Mouse (Mus musculus): ENCODE measurements around the gene Smarca2. TPM values are rescaled to one million over a fixed set of nuclear protein-coding genes. Genes with fewer than 3 reads are reported as not detected.

The Smarca2 gene
- polyA plus RNA-seq, 2 experiments = 72.2 to 104 TPM

- no peaks in the 10 kb centered on the region for H3K27me3 ChIP-seq (ENCODE audit: control insufficient read depth, insufficient read depth, low read length)
- 66% methylated on average over 5 of the region's 5 CpGs for WGBS
- no peak for ATAC-seq (ENCODE audit: low FRiP score, low read depth)
- DNase-seq (ENCODE audit: low spot score) = no peak
- no peaks in the 10 kb centered on the region for H3K9me3 ChIP-seq (ENCODE audit: control insufficient read depth, low read length)
- peaks cover 53% of the 10 kb centered on the region for H3K36me3 ChIP-seq (ENCODE audit: control insufficient read depth, insufficient read depth, low read length)
- no peak overlapping the region for H3K4me3 ChIP-seq (replicated peaks; ENCODE audit: low read length)
- no peaks in the 10 kb centered on the region for H3K4me1 ChIP-seq (ENCODE audit: control insufficient read depth, insufficient read depth, low read length)
- no peak for TF ChIP-seq POLR2A (IDR thresholded peaks at IDR 0.05; ENCODE audit: borderline replicate concordance, extremely low read depth, insufficient read depth, insufficient read length)
- H3K27ac ChIP-seq (replicated peaks; ENCODE audit: low read depth, low read length) = no peak overlapping the region
- no peak overlapping the region for H3K9ac ChIP-seq (ENCODE audit: low read depth, low read length, severe bottlenecking)
- no peak overlapping the region for H3K4me2 ChIP-seq (replicated peaks; ENCODE audit: low read depth, low read length, severe bottlenecking)
Measured at GRCm38 (mm10) chr19:26778199-26778598, 173.3 kb downstream of the Smarca2 start.

GRCm38 (mm10) chr19:26781209-26781608, 176.4 kb downstream of the Smarca2 start:
- no peak for ATAC-seq (ENCODE audit: low FRiP score, low read depth)
- WGBS = 80% methylated on average over 2 of the region's 2 CpGs
- no peaks in the 10 kb centered on the region for H3K27me3 ChIP-seq (ENCODE audit: control insufficient read depth, insufficient read depth, low read length)

GRCm38 (mm10) chr19:26788446-26788845, 183.6 kb downstream of the Smarca2 start:
- TF ChIP-seq POLR2A (IDR thresholded peaks at IDR 0.05; ENCODE audit: borderline replicate concordance, extremely low read depth, insufficient read depth, insufficient read length) = no peak
- no peak for DNase-seq (ENCODE audit: low spot score)
- Histone ChIP-seq H3K4me3 (replicated peaks; ENCODE audit: low read length) (no peak overlapping the region), H3K27me3 (ENCODE audit: control insufficient read depth, insufficient read depth, low read length) (no peaks in the 10 kb centered on the region), H3K36me3 (ENCODE audit: control insufficient read depth, insufficient read depth, low read length) (no peaks in the 10 kb centered on the region), H3K9ac (ENCODE audit: low read depth, low read length, severe bottlenecking) (no peak overlapping the region), H3K9me3 (ENCODE audit: control insufficient read depth, low read length) (no peaks in the 10 kb centered on the region), H3K4me1 (ENCODE audit: control insufficient read depth, insufficient read depth, low read length) (no peaks in the 10 kb centered on the region), H3K4me2 (replicated peaks; ENCODE audit: low read depth, low read length, severe bottlenecking) (no peak overlapping the region), H3K27ac (replicated peaks; ENCODE audit: low read depth, low read length) (no peak overlapping the region)
- no peak for ATAC-seq (ENCODE audit: low FRiP score, low read depth)
- 81% methylated on average over 5 of the region's 5 CpGs for WGBS

More at GRCm38 (mm10) chr19:26781209-26781608, 176.4 kb downstream of the Smarca2 start:
- TF ChIP-seq POLR2A (IDR thresholded peaks at IDR 0.05; ENCODE audit: borderline replicate concordance, extremely low read depth, insufficient read depth, insufficient read length) = no peak
- no peak overlapping the region for H3K4me2 ChIP-seq (replicated peaks; ENCODE audit: low read depth, low read length, severe bottlenecking)
- H3K36me3 ChIP-seq (ENCODE audit: control insufficient read depth, insufficient read depth, low read length) = peaks cover 27% of the 10 kb centered on the region
- H3K4me3 ChIP-seq (replicated peaks; ENCODE audit: low read length) = no peak overlapping the region
- no peak overlapping the region for H3K27ac ChIP-seq (replicated peaks; ENCODE audit: low read depth, low read length)
- H3K4me1 ChIP-seq (ENCODE audit: control insufficient read depth, insufficient read depth, low read length) = no peaks in the 10 kb centered on the region
- no peak for DNase-seq (ENCODE audit: low spot score)
- H3K9me3 ChIP-seq (ENCODE audit: control insufficient read depth, low read length) = no peaks in the 10 kb centered on the region
- no peak overlapping the region for H3K9ac ChIP-seq (ENCODE audit: low read depth, low read length, severe bottlenecking)

- H3K27ac ChIP-seq (replicated peaks; ENCODE audit: low read depth, low read length) = no peak overlapping the region
- no peaks in the 10 kb centered on the region for H3K9me3 ChIP-seq (ENCODE audit: control insufficient read depth, low read length)
- no peaks in the 10 kb centered on the region for H3K27me3 ChIP-seq (ENCODE audit: control insufficient read depth, insufficient read depth, low read length)
- DNase-seq (ENCODE audit: low spot score) (no peak), ATAC-seq (ENCODE audit: low FRiP score, low read depth) (no peak)
- 66% methylated on average over 5 of the region's 5 CpGs for WGBS
- H3K9ac ChIP-seq (ENCODE audit: low read depth, low read length, severe bottlenecking) = no peak overlapping the region
- H3K4me2 ChIP-seq (replicated peaks; ENCODE audit: low read depth, low read length, severe bottlenecking) = no peak overlapping the region
- H3K4me3 ChIP-seq (replicated peaks; ENCODE audit: low read length) = no peak overlapping the region
- H3K4me1 ChIP-seq (ENCODE audit: control insufficient read depth, insufficient read depth, low read length) = no peaks in the 10 kb centered on the region
- no peak for TF ChIP-seq POLR2A (IDR thresholded peaks at IDR 0.05; ENCODE audit: borderline replicate concordance, extremely low read depth, insufficient read depth, insufficient read length)
- no peaks in the 10 kb centered on the region for H3K36me3 ChIP-seq (ENCODE audit: control insufficient read depth, insufficient read depth, low read length)
Measured at GRCm38 (mm10) chr19:26790386-26791346, 185.8 kb downstream of the Smarca2 start.

- Histone ChIP-seq H3K27me3 (ENCODE audit: control insufficient read depth, insufficient read depth, low read length) (no peaks in the 10 kb centered on the region), H3K36me3 (ENCODE audit: control insufficient read depth, insufficient read depth, low read length) (no peaks in the 10 kb centered on the region), H3K27ac (replicated peaks; ENCODE audit: low read depth, low read length) (no peak overlapping the region), H3K9me3 (ENCODE audit: control insufficient read depth, low read length) (no peaks in the 10 kb centered on the region), H3K4me1 (ENCODE audit: control insufficient read depth, insufficient read depth, low read length) (no peaks in the 10 kb centered on the region), H3K4me3 (replicated peaks; ENCODE audit: low read length) (no peak overlapping the region), H3K9ac (ENCODE audit: low read depth, low read length, severe bottlenecking) (no peak overlapping the region), H3K4me2 (replicated peaks; ENCODE audit: low read depth, low read length, severe bottlenecking) (no peak overlapping the region)
- no peak for TF ChIP-seq POLR2A (IDR thresholded peaks at IDR 0.05; ENCODE audit: borderline replicate concordance, extremely low read depth, insufficient read depth, insufficient read length)
- WGBS = 64% methylated on average over 1 of the region's 3 CpGs
- no peak for DNase-seq (ENCODE audit: low spot score)
- ATAC-seq (ENCODE audit: low FRiP score, low read depth) = no peak
Measured at GRCm38 (mm10) chr19:26794315-26794714, 189.5 kb downstream of the Smarca2 start.
